Mouse (Mus musculus) spleen, adult 12 weeks (tissue): ENCODE data around the gene Trap1.
A peak's percentile ranks its signal among the peaks of the same experiment; 100 is the strongest.
"Not testable (repeated sequence)": the region's sequence is repeated elsewhere in the genome, so short reads cannot be mapped to it uniquely, and the experiment has no call there.

Experiments used
- DNase-seq: peaks from one replicate; pipeline ENCODE4 v3.0.0; 2022; ENCODE audit warnings: low spot score

The Trap1 gene

DNA sequence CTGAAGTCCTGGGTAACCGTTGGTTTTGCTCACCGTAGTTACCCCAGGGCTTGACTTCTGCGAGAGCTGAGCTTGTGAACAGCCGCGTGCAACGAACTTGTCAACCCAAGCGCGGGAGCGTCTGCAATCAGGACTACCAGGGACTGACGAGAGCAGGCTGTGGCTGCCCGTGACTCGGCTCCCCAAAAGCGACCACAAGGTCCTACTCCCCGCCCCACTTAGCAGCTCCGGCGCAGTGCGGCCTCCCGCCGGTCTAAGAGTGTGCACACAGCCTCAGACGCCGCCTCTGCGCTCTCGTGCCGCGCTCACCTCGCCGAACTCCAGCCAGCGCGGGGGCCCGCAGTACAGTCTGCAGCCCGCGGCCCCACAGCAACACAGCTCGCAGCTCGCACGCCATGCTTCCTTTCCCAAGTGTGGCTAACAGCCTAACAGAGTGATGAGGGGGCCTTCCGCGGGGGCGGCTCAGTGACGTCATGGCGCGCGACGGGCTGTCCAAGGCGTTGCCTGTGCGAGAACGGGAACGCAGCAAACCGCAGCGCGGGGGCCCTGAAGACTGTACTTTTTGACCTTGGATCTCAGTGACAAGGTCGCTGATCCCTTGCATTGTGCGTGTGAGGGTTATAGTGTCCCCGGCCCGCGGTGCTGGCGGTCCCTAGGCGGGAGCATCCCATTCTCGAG lies at the start of gene Trap1:
Gene Trap1 (minus strand): TSS at position 444 of the 678 bp plus-strand sequence.
- peak; percentile 92 for DNase-seq

DNA sequence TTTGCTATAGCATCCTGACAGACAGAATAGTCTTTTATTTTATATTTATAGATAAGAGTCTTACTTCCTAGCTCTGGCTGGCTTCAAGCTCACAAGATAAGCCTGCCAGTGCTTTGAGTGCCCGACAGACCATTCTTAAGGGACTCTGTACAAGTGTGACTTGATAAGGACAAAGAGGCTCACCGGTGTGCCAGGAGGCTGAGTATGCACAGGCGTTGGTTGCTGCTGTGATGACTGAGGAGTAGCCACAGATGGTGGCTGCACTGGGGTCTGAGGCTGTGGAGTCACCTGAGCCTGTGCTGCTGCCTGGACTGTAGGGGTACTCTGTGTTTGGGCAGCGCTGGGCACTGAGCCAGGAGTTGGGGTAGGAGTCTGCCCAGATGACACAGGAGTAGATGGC lies 39.4 kb upstream of the Trap1 start:
- no peak for DNase-seq

DNA sequence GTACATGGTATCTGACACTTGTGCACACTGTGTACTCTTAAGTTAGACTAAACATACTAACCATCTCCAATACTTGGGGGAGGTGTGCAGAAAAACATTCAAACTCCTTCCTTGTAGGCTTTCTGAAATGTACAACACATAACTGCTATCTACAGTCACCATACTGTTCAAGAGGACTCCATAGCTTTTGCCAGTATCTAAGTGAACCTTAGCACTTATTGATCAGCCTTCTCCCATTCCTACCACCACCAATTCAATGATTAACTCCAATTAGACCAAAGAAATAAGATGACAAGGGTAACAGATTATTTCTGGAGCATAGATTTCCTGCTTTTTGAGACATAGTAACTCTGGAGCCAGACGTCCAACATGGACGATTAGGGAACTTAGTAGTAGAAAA lies 22.7 kb upstream of the Trap1 start:
- no peak for DNase-seq

DNA sequence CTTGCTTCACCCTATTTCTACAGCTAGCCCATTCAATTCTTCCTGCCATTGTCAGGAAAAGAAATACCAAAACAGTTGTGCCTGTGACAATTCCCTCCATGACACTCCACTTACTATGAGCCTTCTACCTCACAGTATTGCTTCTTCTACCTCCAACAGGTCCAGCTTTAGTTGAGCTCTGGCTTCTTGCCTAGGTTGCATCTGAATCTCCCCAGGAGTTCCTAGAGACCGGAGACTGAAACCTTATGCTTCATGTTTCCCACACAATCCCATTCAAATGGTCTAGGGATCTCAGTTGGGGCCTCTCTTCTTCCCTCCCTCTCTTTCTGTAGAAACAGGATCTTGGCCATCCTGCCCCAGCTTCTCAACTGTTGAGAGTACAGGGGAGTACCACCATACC lies 19.9 kb upstream of the Trap1 start:
- DNase-seq, result no peak

DNA sequence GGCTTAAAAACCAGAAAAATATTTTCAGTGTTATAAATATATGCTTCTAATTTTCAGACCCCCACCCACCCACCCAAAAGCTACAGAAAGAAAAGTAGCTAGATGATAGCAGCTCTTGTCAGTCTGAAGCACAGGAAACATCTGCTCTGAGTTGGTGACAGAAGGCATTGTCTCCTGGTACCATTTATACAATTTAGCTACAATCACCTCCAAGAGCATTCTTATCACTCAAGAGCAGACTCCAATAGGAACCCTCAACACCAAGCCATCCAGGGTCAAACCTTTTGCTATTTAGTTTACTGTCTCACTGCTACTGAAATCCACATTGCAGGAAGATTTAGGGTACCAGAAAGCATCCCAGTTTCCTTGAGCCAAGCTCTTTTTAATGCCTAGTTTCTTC lies 19.3 kb upstream of the Trap1 start:
- DNase-seq, result no peak

DNA sequence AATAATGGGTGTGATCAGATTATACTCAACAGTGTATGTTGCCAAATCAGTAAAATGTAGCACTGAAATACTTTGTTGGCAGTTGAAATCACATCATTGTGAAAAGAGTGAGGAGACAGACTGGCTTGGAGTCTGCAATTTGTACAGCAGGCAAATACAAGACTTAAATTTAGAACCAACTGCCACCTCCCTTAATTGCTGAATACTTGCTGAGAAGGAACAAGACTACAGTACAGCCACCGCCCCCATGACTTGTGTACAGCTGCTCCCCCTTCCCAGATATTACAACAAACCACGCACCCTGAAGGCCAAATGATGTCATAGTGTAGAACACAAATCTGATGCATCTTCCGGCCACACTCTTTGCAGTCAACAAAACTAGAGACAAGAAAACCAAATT lies 18.5 kb upstream of the Trap1 start:
- no peak for DNase-seq

DNA sequence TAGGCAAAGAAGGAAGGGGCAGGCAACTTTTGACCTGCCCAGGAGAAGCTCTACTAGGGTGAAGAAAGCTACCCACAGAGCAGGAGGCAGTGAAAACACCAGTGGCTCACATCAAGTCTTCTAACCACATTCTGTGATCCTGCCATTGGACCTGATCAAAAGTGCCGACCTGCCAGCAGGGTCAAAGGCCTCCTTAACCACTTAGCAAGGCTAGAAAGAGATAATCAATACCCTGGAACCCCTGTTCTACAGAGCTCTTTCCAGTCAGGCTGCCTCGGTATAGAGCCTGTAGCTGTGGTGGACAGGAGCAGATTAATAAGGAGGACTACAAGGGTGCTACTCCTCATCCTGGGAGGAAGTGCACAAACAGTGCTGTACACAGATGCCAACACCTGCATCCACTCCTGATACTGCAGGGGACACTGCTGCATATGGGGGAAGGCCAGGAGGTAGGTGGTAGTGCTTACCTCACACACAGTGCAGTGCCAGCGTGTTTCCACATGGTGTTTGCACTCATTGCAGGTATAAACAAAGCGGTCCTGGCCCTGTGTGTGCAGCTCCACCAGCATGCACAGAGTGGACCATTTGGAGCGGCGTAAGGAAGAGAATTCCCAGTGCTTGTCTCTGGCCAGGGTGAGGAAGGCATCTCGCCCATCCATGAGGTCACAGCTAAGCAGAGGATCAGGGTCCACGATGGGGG lies 9.7 kb upstream of the Trap1 start:
- DNase-seq, result no peak

DNA sequence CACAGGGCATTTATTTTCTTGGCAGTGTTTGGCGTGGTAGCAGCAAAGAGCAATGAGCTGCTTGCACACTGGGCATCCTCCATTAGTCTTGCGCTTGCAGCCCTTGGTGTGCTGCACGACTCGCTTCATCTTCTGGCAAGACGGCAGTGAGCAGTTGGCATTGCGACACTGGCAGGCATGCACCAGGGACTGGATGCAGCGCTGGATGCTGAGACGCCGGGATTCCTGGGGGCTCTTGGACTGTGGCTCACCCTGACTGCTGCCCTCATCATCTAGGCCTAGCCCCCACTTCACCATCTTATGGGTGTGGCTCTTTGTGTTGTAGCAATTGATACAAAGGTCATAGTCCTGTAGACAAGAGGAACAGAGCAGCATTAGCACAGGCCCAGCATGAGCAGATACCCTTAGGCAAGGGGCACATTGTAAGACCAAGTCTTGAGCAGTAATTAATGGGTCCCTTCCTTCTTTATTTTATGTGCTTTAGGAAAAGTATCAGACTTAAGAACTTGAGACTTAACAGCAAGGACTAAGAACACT lies 8.3 kb upstream of the Trap1 start:
- DNase-seq, result no peak

DNA sequence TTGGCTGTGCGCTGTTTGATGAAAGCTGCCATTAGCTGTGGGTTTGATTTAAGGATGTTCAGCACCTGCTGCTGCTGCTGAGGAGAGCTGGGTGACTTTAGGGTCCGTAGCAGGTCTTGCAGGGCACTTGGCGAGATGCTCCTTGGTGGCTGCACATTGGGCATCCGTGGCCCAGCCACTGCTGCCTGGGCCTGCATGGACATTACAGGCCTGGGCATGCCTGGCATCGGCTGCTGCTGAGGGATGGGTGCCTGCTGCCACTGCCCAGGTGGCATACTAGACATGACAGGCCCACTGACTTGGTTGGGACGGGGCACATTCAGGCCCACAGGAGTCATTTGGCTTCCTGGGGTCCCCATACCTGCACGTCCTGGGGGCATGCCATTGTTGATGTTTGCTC lies 7.4 kb upstream of the Trap1 start:
- DNase-seq, result no peak

DNA sequence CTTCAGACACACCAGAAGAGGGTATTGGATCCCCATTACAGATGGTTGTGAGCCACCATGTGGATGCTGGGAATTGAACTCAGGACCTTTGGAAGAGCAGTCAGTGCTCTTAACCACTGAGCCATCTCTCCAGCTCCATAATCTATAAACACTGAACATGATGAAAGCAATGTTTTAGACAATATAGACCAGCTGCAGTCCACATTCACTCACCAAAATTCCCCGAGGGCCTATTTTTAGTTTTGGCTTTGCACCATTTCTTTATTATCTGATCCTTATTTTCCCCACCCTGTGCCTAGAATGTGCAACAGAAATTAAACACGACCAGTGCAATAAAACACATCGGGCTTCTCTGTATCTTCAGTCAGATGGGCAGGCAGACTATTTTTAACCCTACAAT lies 2.8 kb upstream of the Trap1 start:
- DNase-seq, result not testable (repeated sequence)

DNA sequence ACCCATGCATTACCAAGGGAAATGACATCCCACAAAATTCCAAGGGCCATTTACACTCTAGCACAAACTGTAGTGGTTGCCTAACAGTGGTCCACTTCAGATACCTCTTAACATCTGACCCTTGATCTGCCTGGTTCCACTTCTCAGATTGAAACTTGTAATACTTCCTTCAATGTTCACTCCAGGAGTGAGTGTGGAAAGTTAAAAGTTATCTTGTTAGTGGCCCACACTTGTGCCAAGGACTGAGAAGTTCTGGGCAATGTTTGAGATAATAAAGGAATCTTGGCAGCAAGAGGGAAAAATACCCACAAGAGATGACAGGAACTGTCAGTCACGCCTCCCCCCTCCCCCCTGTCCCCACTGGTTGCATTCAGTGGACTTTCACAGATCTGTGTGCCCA lies 2.0 kb upstream of the Trap1 start:
- no peak for DNase-seq

DNA sequence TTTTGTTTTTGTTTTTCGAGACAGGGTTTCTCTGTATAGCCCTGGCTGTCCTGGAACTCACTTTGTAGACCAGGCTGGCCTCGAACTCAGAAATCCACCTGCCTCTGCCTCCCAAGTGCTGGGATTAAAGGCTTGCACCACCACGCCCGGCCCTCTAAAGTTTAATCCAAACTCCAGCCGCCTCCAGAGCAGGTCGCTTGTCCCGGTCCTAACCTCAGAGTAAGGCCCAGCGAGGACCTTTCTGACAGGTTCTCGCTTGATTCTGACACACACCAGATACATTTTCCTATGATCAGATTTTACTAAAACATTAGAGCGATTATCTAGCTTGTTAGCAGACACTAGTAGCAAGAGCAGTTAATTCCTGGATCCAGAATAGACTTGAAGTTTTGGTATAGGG lies 675 bp upstream of the Trap1 start:
- not testable (repeated sequence) for DNase-seq

DNA sequence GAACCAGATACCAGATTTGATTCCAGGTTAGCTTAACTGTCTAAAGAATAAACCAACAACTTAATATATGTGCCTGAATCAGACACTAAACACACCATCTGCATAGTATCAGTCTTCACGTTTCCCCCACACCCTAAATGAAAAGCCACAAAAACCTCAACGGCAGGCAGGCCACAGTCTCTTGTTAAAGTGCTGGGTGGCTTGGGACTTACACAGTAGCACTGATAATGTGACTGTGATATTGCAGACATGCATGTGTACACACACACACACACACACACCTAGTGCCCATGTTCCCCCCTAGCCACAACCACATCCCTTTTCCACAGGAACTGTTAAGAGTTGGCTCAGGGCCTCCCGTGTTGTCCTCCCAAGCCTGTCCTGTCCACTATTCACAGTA lies 2.8 kb downstream of the Trap1 start:
- no peak for DNase-seq

DNA sequence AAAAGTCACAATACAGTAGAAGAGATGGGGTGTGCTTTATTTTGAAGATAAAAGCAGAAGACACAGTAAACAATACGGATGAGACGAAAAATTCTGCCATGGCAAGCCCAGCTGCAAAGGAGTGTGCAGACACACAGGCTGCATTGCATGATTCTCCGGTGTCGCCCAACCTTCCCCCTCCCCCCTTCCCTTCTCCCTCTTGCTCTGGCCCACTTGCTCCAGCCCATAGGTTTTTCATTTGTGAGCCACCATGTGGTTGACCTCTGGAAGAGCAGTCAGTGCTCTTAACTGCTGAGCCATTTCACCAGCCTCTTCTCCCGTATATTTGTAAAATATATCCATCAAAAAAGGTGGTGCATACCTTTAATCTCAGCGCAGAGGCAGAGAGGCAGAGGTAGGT lies 3.3 kb downstream of the Trap1 start:
- DNase-seq, result no peak

DNA sequence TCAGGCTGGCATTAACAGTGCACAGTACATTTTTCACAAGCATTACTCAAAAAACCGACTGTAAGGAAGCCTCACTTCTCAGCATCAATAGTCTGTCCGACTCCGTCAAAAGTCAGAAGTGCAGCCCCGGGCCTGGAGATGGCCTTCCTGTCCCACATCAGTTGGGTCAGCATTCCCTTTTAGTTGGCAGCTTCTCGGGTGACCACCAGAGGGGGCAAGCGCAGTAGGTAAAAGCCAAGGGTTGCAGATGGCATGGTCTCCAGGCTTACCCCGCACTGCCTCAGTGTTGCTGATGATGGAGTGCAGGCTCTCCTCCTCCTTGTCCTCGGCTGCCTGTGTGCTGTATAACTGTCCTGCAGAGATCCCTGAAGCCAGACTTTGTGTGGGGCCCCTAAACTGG lies 9.0 kb downstream of the Trap1 start:
- peak; percentile 23 for DNase-seq

DNA sequence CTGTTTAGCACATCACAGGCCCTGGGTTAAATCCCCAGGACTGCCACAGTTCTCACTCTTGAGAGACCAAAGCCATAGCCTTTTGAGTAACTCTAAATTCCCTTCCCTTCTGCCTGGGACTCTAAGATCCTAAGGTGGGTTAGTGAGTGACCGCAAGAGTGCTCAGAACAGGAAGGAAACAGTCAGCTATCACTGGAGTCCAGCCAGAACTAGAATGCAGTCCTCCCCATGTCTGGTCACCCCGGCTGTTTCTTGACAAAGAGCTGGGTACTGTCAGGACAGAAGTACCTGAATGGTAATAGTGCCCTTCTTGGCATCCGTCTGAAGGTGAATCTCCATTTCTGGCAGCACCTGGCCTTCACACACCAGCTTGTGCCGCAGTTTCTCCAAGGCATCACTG lies 12.7 kb downstream of the Trap1 start:
- no peak for DNase-seq

DNA sequence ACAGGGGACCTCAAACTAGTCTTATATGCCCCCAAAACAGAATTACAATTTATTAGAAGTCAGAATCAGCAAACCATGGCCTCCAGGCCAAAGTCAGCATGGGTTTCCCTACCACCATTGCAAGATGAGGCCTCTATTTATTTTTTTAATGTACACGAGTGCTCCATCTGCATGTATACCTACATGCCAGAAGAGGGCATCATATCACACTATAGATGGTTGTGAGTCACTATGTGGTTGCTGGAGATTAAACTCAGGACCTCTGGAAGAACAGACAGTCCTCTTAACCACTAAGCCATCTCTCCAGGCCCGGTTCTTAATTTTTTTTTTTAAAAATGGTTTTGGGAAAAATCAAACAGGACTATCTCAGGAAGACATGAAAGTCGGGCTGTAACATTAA lies 23.8 kb downstream of the Trap1 start:
- no peak for DNase-seq

DNA sequence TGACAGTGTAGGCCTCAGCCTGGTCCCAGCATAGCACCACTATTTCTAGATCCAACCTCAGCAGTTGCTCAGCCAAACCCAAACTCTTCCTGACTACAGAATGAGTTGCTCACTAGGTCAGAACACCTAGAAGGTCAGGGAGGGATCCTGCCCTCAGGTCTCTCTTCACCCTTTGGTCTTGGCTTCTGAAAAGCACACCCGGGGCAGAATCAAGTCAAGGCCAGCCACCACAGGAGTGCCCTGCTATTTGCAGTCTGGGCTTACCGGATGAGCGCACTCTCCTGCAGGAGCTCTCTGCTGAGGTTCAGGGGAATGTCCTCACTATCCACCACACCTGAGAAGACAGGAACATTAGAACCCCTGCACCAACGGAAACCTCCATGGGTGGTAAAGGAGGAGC lies 25.0 kb downstream of the Trap1 start:
- DNase-seq, result no peak

DNA sequence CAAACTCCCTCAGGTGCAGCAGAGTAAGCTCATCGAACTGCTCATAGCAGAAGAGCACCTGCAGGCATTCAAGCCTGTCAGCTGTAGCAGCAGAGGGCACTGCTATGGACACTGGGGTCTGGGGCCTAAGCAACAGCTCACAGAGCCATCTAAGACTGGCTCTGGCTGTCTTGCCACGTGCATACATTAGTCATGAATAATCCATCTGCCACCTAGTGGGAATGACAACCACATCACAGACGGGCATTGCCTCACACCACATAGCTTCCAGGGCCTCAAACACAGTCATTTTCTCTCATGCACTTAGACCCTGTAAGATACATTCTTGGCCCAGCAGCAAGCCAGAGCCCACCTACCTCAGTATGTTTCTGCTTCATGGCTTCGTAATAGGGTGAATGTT lies 32.1 kb downstream of the Trap1 start:
- DNase-seq, result no peak

DNA sequence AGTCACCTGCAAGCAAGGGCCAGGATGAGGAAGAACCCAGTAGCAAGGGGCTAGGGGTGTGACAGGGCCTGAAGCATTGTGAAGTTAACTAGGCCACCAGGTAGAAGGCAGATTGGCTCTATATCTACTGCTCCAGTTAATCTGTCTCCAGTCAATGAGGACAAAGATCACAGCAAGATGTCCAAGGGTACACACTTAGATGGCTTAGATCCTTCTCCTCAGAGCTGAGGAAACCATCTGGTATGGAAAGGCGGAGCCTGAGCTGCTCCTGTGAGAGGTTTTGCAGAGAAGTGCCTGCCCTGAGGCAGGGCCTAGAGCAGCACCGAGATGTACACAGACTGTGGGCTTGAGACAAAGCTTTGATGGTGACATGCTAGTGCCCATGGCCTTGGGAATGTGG lies 33.5 kb downstream of the Trap1 start:
- no peak for DNase-seq

DNA sequence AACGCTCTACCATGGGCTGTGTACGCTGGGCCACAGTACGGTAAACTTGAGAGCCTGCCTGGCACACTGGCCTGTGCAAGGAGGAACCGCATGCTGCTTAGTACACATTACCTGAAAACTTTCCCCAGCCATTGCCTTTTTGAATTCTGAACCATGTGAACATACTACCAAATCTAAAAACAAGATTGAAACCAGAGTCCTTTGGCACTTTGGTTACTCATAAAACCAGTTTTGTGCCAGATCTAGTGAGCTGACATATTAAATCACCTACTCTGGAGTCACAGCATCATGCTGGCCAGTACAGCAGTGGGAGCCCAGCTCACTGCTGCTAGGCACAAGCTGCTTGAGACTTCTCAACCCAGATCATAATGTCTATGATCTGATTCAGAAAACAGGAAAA lies 36.0 kb downstream of the Trap1 start:
- DNase-seq, result no peak

DNA sequence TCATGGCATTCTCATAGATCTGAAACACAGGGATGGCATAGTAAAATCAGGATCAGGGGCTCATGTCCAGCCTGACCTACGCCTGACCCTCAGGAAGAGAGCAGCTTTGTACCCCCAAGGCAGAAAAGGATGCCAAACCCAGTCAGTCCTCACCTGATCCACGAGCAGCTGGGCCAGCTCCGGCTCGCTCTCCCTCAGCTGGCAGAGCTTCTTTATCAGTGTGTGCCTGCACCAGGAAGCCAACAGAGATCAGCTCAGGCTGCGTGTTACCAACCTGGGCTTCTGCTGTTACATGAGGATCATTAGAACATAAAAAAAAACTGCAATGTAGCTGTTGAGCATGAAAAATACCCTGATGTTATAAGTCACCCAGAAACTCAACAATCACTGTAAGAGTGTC lies 37.4 kb downstream of the Trap1 start:
- no peak for DNase-seq

DNA sequence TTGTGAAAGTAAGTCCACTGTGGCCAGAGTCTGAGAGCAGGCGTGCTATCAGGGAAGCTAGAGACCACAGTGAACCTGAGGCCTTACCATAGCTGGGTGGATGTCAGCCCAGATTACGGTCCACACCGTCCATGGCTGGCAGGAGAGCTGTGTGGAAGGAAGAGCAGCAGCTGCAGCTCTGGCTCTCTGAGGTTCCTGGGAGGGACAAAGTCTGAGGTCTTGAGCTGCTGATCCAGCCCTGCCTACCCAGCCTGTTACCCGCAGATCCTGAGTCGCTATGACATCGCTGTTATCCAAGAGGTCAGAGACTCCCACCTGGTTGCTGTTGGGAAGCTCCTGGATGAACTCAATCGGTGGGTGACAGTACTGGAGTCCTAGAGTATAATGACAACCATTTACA lies 39.9 kb downstream of the Trap1 start:
- DNase-seq, result no peak

DNA sequence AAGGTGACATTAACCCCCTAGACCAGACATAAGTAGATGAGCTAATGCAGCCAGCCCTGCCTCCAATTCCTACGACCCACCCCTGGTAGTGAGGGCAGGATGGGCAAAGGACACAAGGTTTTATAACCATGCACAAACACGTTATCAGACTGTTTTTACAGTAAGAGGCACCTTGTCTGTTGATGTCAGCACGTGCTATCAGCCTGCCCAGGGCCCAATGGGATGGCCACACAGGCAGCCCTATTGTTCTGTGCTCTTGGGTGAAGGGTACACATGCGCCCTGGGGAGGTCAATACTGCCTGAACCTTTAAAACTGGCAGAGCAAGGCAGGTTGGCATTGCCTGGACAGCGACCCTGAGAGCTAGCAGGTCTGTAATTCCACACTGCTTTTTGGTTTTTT lies 40.8 kb downstream of the Trap1 start, which contains the start of gene Dnase1:
Gene Dnase1 (plus strand): TSS at position 136 of the 400 bp plus-strand sequence.
- no peak for DNase-seq
